Mouse (Mus musculus): ENCODE measurements around the gene Vmn2r115. TPM values are rescaled to one million over a fixed set of nuclear protein-coding genes. Genes with fewer than 3 reads are reported as not detected.
"Not testable (repeated sequence)": the region's sequence is repeated elsewhere in the genome, so short reads cannot be mapped to it uniquely, and the experiment has no call there.

Vmn2r115 gene
- total RNA-seq (2021) (not detected), polyA plus RNA-seq (2012; rRNA removed) (not detected in 2 replicates)
- long read RNA-seq = 0 reads

DNA sequence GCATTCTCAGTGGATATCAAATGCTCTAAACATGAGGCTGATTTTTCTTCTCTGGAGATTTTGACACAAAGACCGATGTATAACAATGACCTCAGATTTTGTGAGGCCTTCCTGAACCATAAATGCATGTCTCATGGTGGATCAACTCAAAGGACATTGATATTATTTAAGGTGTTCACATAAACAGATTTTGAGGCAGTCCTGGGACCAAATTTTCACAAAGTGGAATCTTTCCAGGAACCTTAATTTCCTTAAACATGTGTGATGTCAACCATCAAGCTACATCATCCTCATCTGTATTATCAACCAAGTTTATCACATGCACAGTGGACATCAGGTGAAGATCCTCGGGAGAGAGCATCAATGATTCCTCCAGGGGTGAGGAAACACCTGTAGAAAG lies at the start of gene Vmn2r115:
TSS of gene Vmn2r115 (plus strand) at position 301 of the 400 bp plus-strand sequence.
- not testable (repeated sequence) for DNase-seq

DNA sequence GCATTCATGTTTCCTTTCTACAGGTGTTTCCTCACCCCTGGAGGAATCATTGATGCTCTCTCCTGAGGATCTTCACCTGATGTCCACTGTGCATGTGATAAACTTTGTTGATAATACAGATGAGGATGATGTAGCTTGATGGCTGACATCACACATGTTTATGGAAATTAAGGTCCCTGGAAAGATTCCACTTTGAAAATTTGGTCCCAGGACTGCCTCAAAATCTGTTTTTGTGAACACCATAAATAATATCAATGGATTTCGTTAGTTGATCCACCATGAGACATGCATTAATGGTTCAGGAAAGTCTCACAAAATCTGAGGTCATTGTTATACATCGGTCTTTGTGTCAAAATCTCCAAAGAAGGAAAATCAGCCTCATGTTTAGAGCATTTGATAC lies 31.1 kb upstream of the Vmn2r115 start, which contains the start of gene Vmn2r114:
TSS of gene Vmn2r114 (minus strand) at position 101 of the 400 bp plus-strand sequence.
- not testable (repeated sequence) for DNase-seq

DNA sequence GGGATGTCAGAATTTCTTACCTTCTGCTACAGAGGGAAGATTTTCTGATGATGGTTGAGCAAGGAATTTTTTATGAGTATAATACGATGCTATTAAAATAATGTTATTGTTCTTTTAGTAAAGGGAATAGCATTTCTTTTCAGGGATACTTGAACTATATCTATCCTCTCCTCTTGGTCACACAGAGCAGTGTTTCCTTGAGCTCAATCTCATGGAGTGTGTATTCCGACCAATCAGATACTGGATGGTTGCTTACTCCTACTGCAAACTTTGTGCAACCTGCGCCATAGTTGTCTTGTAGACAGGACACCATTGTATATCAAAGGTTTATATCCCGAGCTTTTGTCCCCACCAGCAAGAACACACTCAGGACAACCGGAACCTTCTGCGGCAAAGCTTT lies 12.9 kb upstream of the Vmn2r115 start:
- no peak for DNase-seq

DNA sequence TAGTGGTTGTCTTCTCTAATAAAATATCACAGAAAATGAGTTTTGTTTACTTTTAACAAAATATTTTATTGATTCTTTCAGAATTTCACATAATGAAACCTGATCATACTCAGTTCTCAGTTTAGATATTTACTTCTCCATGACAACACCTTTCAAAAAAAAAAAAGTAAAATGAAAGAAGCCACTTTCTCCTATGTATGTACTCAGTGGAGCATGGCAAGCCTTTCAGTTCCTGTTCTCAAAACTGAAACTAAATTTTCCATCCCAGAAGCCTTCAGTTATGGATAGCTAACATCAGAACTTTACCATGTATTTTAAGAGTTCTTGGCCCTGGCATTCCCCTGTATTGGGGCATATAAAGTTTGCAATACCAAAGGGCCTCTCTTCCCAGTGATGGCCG lies 8.1 kb downstream of the Vmn2r115 start:
- no peak for DNase-seq

DNA sequence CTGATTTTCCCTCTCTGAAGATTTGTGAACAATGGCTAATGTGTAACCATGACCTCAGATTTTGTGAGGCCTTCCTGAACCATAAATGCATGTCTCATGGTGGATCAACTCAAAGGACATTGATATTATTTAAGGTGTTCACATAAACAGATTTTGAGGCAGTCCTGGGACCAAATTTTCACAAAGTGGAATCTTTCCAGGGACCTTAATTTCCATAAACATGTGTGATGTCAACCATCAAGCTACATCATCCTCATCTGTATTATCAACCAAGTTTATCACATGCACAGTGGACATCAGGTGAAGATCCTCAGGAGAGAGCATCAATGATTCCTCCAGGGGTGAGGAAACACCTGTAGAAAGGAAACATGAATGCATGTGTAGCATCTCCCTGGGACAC lies 40.8 kb downstream of the Vmn2r115 start, which contains the start of gene Vmn2r116:
TSS of gene Vmn2r116 (plus strand) at position 301 of the 400 bp plus-strand sequence.
- DNase-seq = not testable (repeated sequence)

Other genes starting within 250 kb of the Vmn2r115 start
- gene Zfp40, start 150.5 kb upstream of the Vmn2r115 start, total RNA-seq (2021) = 1 to 10 TPM; 6.3 to 7.6 TPM
- gene Zfp40, start 150.5 kb upstream of the Vmn2r115 start, polyA plus RNA-seq (2012; rRNA removed) = 0.22 and 0.49 TPM in 2 replicates
- gene Vmn2r114, start 31.2 kb upstream of the Vmn2r115 start, total RNA-seq (2021) = not detected
- not detected in 2 replicates for gene Vmn2r114, start 31.2 kb upstream of the Vmn2r115 start, polyA plus RNA-seq (2012; rRNA removed)
- gene Vmn2r116, start 40.9 kb downstream of the Vmn2r115 start, total RNA-seq (2021) = not detected
- gene Vmn2r116, start 40.9 kb downstream of the Vmn2r115 start, polyA plus RNA-seq (2012; rRNA removed) = not detected in 2 replicates
- gene Vmn2r117, start 136.0 kb downstream of the Vmn2r115 start, total RNA-seq (2021) = not detected
- not detected in 2 replicates for gene Vmn2r117, start 136.0 kb downstream of the Vmn2r115 start, polyA plus RNA-seq (2012; rRNA removed)
- 10 to 100 TPM; 11.0 to 11.6 TPM for gene Zfp213, start 220.5 kb downstream of the Vmn2r115 start, total RNA-seq (2021)
- gene Zfp213, start 220.5 kb downstream of the Vmn2r115 start, polyA plus RNA-seq (2012; rRNA removed) = 25.5 and 28.1 TPM in 2 replicates

Measured in adrenal gland, adult 2 months (tissue).